Mouse (Mus musculus) bone marrow, adult 2 months (tissue): ENCODE results near the gene Ccdc186.

ENCODE experiments used
- CTCF ChIP-seq: fragments of 200-500 bp; IDR thresholded peaks from 2 replicates; pipeline ENCODE4 v1.5.1; 2011; ENCODE audit warnings: low read length, control low read depth; ENCODE audit not compliant: control insufficient read depth, insufficient read depth
- POLR2A ChIP-seq: fragments of 200-500 bp; IDR thresholded peaks from 2 replicates; pipeline ENCODE4 v1.6.1; 2011; ENCODE audit warnings: low read depth, mild to moderate bottlenecking, control low read depth, low read length, borderline replicate concordance; ENCODE audit not compliant: control insufficient read depth

GRCm38 (mm10) chr19:56821798-56822447 lies at the start of gene Ccdc186:
- TF ChIP-seq CTCF = no peak
- TF ChIP-seq POLR2A = peak; percentile 35; the same call in 1 of the 2 replicates
